Mouse (Mus musculus): ENCODE results near the gene Gm21988. TPM values are rescaled to one million over a fixed set of nuclear protein-coding genes. Genes with fewer than 3 reads are reported as not detected.

Gm21988 gene
- polyA plus RNA-seq, 1 experiment: 4.0 TPM

DNA sequence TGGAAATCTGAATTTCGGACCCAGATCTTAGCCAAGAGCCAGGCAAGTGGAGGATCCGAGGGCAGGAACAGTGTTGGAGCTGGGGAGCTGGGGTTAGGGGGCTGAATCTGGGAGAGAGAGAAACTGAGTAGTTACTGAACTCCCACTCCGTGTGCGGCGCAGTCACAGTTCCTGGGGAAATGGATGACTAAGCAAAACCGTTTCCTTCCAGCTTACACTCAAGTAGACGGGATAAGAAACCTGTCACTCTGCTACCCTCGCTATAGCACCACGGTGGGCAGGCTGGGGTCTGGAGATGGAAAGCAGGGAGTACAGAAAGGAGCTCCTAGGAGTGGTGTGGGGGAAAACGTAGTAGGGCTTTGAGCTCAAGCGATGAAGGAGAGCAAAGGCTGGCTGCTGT, 10.5 kb upstream of the Gm21988 start:
- H3K4me1 ChIP-seq (ENCODE audit: control insufficient read depth, insufficient read depth, insufficient read length, low read length): no peaks in the 10 kb centered on the region
- no peak overlapping the region for H3K4me3 ChIP-seq (ENCODE audit: insufficient read depth, low read depth, low read length)
- no peak overlapping the region for H3K27ac ChIP-seq (replicated peaks; ENCODE audit: low read depth, low read length)

DNA sequence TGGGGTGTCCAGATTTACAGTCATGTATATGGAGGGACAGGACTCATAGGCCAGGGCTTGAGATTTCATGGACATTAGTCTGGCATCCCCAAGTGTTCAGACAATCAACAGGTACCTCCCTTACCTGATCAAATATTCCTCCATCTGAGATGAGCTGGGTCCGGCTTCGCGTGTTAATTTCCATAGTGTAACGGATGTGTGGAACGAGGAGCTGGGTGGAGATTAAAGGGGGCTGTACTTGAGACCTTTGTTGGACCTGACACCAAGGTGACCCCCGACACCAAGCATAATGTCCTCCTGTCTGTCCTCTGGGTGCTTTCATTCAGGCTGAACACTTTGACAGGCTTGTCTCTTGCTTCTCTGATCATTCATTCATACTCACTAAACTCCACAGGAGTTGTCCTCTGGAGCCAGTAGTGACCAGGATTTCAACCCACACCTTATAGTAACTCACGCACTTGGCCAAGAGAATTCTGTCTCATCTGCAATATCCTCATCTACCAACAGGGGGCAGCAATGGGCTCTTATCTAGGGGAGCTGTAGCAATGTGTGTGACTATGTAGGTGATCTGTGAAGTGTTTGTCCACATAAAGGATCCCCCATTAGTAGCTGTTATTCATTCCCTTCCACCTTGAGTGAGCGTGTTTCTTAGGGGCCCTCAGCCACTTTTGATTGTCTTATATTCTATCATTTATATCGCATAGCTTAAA, 7.7 kb upstream of the Gm21988 start:
- Histone ChIP-seq H3K4me3 (ENCODE audit: insufficient read depth, low read depth, low read length) (no peak overlapping the region), H3K27ac (replicated peaks; ENCODE audit: low read depth, low read length) (no peak overlapping the region), H3K4me1 (ENCODE audit: control insufficient read depth, insufficient read depth, insufficient read length, low read length) (no peaks in the 10 kb centered on the region)

DNA sequence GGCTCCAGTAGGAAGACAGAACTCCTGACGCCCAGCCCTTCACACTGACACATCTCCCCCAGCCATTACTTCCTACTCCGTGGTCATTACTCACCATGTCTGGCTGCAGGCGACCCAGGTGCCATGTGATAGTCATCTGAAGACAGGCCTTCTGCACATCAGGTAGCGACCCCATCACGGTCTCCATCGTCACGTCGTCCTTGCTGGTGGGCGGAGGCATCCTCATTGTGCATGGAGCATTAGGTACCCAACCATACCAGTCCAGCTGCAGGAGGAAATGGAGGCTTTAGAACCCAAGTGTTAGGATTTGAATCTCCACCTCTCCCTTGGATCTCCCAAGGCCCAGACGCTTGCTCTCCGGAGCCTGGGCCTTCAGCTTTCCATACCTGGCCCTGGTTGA, 3.0 kb upstream of the Gm21988 start:
- Histone ChIP-seq H3K4me1 (ENCODE audit: control insufficient read depth, insufficient read depth, insufficient read length, low read length) (0 out of 2 replicates have a peak, but pooled peaks cover 2% of the 10 kb centered on the region), H3K27ac (replicated peaks; ENCODE audit: low read depth, low read length) (no peak overlapping the region), H3K4me3 (ENCODE audit: insufficient read depth, low read depth, low read length) (no peak overlapping the region)

DNA sequence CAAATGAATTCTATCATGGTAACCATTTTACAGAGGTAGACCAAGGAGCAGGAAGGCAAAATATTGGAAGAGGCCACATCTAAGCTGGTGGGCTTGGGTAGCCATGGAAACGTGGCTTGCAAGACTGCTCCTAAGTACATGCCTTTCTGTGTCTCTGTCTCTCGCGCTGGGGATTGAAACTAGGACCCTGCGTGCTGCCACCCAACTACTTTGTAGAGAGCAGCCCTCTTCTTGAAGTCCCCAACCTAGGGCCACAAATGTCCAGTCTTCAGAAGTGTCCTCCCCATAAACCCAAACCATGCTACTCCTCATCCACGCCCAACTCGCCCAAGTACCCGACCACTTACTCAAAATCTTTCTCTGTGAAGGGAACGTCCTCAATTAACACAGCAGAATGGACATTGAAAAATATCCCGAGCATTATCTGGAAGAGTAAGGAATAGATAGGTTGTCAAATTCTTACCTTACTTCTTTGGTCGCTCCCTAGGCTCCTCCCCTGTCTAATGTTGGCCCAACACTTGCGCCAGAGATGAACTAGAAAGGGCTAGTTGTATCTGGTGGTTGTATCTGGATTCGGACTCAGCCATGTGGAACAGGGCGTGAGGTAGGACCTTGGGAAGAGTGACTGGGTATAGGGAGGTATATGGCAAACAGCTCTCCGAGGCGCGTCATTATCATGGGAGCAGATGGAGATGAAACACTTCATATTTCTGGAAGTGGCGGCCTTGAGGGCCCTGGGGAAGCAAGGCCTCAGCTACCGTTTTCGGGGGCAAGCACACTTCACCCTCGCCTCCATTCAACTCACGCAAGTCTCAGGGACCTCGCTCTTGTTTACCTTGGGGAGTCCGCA, 814 bp downstream of the Gm21988 start:
- Histone ChIP-seq H3K4me3 (ENCODE audit: insufficient read depth, low read depth, low read length) (peak overlapping the region; percentile 91), H3K27ac (replicated peaks; ENCODE audit: low read depth, low read length) (peak overlapping the region; percentile 93), H3K4me1 (ENCODE audit: control insufficient read depth, insufficient read depth, insufficient read length, low read length) (peaks cover 2% of the 10 kb centered on the region; the same call in 1 of the 2 replicates)

DNA sequence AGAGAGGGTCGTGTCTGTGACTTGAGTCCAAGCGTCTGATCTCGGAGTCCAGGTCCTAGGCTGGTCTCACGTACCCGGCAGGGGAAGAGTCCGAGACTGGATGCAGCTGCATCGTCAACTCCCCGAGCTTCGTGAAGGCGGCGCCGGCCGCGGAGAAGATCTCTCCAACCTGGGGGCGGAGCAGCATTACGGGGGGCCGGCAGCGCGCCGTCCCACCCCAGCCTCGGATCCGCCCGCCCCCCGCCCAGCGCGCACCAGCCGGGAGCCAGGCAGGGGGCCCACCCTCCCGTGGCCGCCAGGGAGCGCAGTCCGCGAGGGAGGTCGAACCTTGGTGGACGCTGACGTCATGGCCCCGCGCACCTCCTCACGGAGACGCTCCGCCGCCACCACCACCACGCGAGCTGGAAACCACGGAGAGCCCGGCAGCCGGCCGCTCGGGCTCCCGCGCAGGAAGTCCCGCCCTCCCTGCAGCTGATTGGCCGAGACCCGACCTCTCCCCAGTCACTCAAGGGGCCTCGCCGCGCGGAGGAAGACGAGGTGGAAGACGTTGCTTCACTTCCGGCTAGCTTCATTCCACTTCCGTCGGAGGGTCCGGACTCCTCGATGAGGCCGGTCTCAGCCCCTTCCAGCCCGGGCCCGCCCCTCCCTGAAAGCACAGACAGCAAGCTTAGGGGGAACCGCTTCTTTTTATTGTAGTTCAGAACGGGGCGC, 2.0 kb downstream of the Gm21988 start, which contains the start of gene 0610010K14Rik:
0610010K14Rik (minus strand) TSS at position 458 of the 711 bp plus-strand sequence.
- Histone ChIP-seq H3K4me1 (ENCODE audit: control insufficient read depth, insufficient read depth, insufficient read length, low read length) (peaks cover 2% of the 10 kb centered on the region; the same call in 1 of the 2 replicates), H3K27ac (replicated peaks; ENCODE audit: low read depth, low read length) (peak within 1 kb of the TSS; percentile 94), H3K4me3 (ENCODE audit: insufficient read depth, low read depth, low read length) (peak within 1 kb of the TSS; percentile 91)

DNA sequence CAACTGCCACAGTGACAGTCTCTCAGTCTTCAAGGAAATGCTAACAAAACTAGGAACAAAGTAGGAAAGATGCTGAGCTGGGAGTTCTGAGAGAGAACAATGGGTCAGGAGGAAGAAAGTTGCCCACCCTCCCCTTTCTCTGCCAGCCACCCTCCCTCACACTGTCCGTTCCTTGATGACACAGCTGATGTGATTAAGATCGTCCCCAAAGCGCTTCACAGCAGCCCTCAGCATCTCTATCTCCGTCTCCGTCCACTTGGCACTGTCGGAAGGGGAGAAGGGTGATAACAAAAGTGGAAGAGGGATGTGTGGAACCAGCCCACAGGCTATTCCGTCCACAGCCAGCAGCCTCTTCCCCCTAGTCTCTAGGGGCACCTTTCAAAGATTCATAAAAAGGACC, 2.9 kb downstream of the Gm21988 start:
- H3K4me1 ChIP-seq (ENCODE audit: control insufficient read depth, insufficient read depth, insufficient read length, low read length): peaks cover 2% of the 10 kb centered on the region; the same call in 1 of the 2 replicates
- peak overlapping the region; percentile 91 for H3K4me3 ChIP-seq (ENCODE audit: insufficient read depth, low read depth, low read length)
- peak overlapping the region; percentile 94 for H3K27ac ChIP-seq (replicated peaks; ENCODE audit: low read depth, low read length)

DNA sequence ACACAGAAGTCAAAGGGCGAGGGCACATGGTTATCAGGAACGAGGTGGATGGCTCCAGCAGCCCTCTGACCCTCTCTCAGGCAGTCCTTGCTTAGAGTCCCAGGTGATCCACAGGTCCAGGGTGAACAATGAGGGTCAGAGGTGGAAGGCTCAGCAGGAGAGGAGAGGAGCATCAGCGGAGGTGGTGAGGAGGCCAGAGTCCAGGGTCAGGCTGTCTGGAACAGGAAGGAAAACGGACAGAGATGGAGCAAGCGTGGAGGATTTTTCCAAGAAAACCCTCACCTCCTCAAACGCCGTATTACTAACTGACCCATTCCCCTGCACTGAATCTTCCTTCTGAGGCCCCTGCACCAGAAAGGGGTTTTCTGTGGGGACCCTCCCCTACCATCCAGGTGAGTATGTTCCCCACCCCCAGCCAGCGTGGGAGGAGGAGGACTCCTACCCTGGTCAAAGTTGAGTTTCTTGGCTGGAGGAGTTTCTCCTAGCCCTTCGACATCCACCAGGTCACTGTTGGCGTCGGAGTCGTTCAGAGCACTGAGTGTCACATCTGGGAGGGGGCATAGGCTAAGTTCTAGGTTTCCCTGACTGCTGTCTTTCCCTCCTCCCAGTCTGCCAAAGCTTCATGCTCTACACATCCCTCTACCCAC, 4.3 kb downstream of the Gm21988 start:
- no peak overlapping the region for H3K27ac ChIP-seq (replicated peaks; ENCODE audit: low read depth, low read length)
- H3K4me3 ChIP-seq (ENCODE audit: insufficient read depth, low read depth, low read length): no peak overlapping the region
- H3K4me1 ChIP-seq (ENCODE audit: control insufficient read depth, insufficient read depth, insufficient read length, low read length): peaks cover 2% of the 10 kb centered on the region; the same call in 1 of the 2 replicates

DNA sequence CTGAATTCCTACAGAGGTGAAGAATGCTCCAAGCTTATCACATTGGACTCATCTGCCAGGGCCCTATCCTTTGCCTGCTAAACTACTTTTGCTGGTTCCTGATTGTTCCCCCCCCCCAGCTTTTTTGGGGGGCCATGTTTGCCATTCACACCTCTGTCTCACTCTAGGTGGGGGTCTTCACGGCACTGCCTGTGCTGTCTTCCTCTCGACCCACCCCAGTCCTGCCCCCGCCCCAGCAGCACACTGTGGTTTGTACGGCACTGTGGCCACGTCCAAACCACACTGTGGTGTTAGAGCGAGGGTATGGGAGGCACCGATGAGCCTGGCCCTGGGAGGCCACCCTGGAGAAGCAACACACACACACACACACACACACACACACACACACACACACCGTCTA, 5.1 kb downstream of the Gm21988 start:
- Histone ChIP-seq H3K4me1 (ENCODE audit: control insufficient read depth, insufficient read depth, insufficient read length, low read length) (peaks cover 2% of the 10 kb centered on the region; the same call in 1 of the 2 replicates), H3K4me3 (ENCODE audit: insufficient read depth, low read depth, low read length) (peak overlapping the region; percentile 83), H3K27ac (replicated peaks; ENCODE audit: low read depth, low read length) (peak overlapping the region; percentile 89)

DNA sequence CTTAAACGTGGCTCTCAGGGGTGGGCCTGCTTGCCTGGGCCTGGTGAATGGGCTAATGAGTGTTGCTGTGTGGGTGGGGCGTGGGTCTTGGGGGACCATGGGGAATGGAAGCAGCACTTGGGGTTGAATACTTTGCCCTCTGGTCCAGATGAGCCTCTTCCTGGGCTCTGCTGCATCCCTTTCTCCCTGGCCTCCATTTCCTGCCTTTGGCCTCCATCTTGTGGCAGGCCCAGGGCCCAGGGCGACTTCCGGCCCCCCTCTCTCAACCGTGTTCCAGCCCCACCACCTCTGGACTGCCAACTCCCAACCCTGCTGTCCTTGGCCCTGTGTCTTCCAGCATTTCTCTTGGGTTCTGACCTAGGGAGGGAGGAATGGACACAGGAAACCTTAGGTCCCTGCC, 5.6 kb downstream of the Gm21988 start:
- Histone ChIP-seq H3K27ac (replicated peaks; ENCODE audit: low read depth, low read length) (peak overlapping the region; percentile 89), H3K4me3 (ENCODE audit: insufficient read depth, low read depth, low read length) (peak overlapping the region; percentile 83), H3K4me1 (ENCODE audit: control insufficient read depth, insufficient read depth, insufficient read length, low read length) (peaks cover 2% of the 10 kb centered on the region; the same call in 1 of the 2 replicates)

DNA sequence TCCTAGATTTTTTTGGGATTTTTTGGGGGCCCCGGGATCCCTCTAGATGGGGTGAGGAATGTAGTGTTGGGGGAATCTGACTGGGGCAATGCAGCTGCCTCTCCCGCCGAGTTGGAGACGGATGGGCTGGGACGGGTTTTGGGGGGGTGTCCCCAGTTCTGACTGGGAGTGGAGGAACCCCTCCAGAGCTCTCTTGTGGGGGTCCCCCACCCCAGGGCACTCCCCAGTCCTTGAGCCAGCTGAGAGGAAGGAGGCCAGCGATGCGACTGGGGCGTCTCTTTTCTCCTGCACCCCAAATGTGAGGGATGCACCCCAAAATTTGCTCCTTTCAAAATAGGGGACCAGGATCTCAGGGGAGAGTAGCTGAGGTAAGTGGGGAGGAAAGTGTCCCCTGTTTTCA, 6.6 kb downstream of the Gm21988 start:
- Histone ChIP-seq H3K4me3 (ENCODE audit: insufficient read depth, low read depth, low read length) (peak overlapping the region; percentile 83), H3K4me1 (ENCODE audit: control insufficient read depth, insufficient read depth, insufficient read length, low read length) (no peaks in the 10 kb centered on the region; the same call in 1 of the 2 replicates), H3K27ac (replicated peaks; ENCODE audit: low read depth, low read length) (peak overlapping the region; percentile 89)

DNA sequence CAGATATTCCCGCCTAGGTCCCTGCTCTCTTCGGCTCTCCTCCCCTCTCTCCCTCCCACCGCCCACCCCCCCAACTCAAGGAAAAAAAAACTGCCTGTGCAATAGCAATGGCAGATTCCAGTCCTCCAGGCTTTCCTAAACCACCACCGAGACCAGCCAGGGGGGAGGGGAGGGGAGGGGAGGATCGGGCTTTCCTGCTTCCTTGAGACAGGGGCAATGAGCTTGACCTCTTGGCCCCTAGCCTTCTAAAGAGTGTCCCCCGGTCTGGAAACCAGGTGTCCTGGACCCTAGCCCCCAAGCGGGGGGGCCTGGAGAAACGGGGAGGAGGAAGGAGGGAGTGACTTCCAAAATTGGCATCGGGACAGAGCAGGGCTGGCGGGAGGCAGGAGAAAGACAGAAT, 7.1 kb downstream of the Gm21988 start:
- H3K27ac ChIP-seq (replicated peaks; ENCODE audit: low read depth, low read length): peak overlapping the region; percentile 94
- H3K4me3 ChIP-seq (ENCODE audit: insufficient read depth, low read depth, low read length): peak overlapping the region; percentile 83
- no peaks in the 10 kb centered on the region; the same call in 1 of the 2 replicates for H3K4me1 ChIP-seq (ENCODE audit: control insufficient read depth, insufficient read depth, insufficient read length, low read length)

DNA sequence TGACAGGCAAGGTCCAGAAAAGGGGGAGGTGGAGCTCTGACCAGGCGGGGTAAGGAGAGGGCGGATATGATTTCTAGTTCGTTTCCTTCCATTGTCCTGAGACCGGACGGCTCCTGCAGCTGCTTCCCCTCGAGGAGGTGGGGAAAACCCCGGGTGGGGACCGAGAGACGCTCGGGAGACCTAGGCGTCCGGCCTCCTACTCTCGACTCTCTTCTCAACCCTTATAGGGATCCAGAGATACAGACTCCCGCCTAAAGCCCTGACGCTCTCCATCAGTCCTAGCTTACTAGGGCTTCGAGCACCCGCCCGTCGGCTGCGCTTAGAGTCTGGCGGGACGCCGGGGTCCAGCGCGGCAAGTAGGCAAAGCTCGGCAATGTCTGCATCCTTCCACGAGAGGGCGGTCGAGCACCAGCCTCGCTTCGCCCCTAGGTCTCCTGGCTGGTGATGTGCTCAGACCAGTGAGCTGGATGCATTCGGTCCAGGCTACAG, 9.3 kb downstream of the Gm21988 start:
- Histone ChIP-seq H3K4me1 (ENCODE audit: control insufficient read depth, insufficient read depth, insufficient read length, low read length) (no peaks in the 10 kb centered on the region; the same call in 1 of the 2 replicates), H3K27ac (replicated peaks; ENCODE audit: low read depth, low read length) (peak overlapping the region; percentile 99), H3K4me3 (ENCODE audit: insufficient read depth, low read depth, low read length) (peak overlapping the region; percentile 65)

DNA sequence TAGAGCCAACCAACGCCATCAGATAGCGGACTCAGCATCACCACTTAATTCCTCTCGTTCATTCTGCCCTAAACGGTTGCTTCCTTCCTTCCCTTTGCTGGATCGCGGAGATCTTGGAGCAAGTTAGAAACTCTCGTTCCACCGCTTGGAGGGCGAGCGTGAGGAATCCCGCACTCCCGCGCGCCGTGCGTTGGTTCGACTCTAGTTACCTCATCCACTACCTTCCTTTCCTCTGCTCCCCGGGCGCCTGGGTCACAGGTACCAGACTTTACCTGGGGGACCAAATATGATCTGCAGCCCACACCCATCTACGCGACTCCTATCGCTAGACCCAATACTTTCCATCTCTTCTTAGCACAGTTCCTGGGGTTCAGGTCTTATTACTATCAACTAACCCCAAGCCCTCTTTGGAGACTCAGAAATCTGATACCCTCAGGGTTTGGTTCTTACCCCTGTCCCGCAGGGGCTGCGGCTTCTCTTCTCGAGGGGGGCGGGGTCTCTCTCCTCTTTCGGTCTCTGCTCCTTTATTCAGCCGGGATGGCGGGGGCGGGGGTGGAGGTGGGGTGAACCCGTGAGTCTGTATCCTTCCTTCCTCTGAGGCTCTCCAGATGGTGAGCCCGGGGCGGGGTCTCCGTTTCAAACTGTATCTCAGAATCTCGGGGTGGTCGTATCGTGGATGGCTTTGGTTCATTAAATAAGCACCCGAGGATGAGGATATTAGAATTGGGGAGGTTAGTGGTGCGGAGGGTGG, 10.2 kb downstream of the Gm21988 start, which contains the start of gene Bcl6b:
Bcl6b (minus strand) TSS at position 539 of the 751 bp plus-strand sequence.
- H3K27ac ChIP-seq (replicated peaks; ENCODE audit: low read depth, low read length): peak within 1 kb of the TSS; percentile 99
- peak within 1 kb of the TSS; percentile 65 for H3K4me3 ChIP-seq (ENCODE audit: insufficient read depth, low read depth, low read length)
- no peaks in the 10 kb centered on the region for H3K4me1 ChIP-seq (ENCODE audit: control insufficient read depth, insufficient read depth, insufficient read length, low read length)

DNA sequence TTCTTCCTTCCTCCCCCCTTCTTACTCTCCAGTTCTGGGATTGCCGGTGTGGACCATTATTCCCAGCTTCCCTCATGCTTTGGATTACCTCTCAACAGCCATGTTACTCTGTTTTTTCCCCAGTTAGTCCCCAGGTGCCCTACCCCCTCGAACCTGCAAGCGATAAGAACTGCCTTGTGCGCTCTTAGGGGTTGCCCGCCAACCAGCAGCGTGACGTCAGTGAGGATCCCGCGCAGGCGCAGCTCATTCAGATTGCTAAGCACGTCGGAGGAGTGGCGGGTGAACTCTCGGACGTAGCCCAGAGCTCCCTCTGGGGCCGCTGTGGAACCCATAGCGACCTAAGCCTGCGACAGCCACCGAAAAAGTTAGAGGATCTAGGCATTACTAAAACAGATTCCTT, 10.8 kb downstream of the Gm21988 start:
- H3K4me1 ChIP-seq (ENCODE audit: control insufficient read depth, insufficient read depth, insufficient read length, low read length): no peaks in the 10 kb centered on the region

More for the DNA sequence above, 10.8 kb downstream of the Gm21988 start:
- Histone ChIP-seq H3K27ac (replicated peaks; ENCODE audit: low read depth, low read length) (peak overlapping the region; percentile 95), H3K4me3 (ENCODE audit: insufficient read depth, low read depth, low read length) (peak overlapping the region; percentile 64)

All from brown adipose tissue, adult 24 weeks (tissue).